Mouse (Mus musculus) hindbrain, postnatal 0 days (tissue): ENCODE measurements around the gene Socs7. TPM values are rescaled to one million over a fixed set of nuclear protein-coding genes. Genes with fewer than 3 reads are reported as not detected.

ENCODE experiments used
- ATAC-seq: fragments of 200-750 bp; cut with Nextera tagmentation; 2 replicates; pipeline ENCODE4 v1.8.0; 2017; ENCODE audit warnings: mild to moderate bottlenecking, moderate TSS enrichment, moderate library complexity
- DNase-seq: peaks from one replicate; pipeline ENCODE4 v3.0.0-alpha.2; 2015; ENCODE audit warnings: low spot score
- H3K27ac ChIP-seq: fragments of 300-500 bp; sonication (generic); 2 replicates; pipeline ENCODE4 v1.5.1; 2014; ENCODE audit warnings: mild to moderate bottlenecking
- H3K27me3 ChIP-seq: fragments of 300-500 bp; sonication (generic); 2 replicates; pipeline ENCODE4 v1.6.1; 2014; ENCODE audit warnings: low read length, mixed read lengths; ENCODE audit not compliant: insufficient read depth
- H3K36me3 ChIP-seq: fragments of 300-500 bp; sonication (generic); 2 replicates; pipeline ENCODE4 v1.6.1; 2014; ENCODE audit warnings: low read length, mixed read lengths; ENCODE audit not compliant: insufficient read depth
- H3K4me1 ChIP-seq: fragments of 300-500 bp; sonication (generic); 2 replicates; pipeline ENCODE4 v1.6.1; 2014; ENCODE audit warnings: antibody characterized with exemption, low read length, mixed read lengths; ENCODE audit not compliant: insufficient read depth
- H3K4me2 ChIP-seq: fragments of 300-500 bp; sonication (generic); 2 replicates; pipeline ENCODE4 v1.6.1; 2014; ENCODE audit warnings: low read depth, mild to moderate bottlenecking, low read length, moderate library complexity, mixed read lengths
- H3K4me3 ChIP-seq: fragments of 300-500 bp; sonication (generic); 2 replicates; pipeline ENCODE4 v1.5.1; 2014; ENCODE audit warnings: low read length
- H3K9ac ChIP-seq: fragments of 300-500 bp; sonication (generic); replicated peaks from 2 replicates; pipeline ENCODE4 v1.6.1; 2014; ENCODE audit warnings: mild to moderate bottlenecking, low read length, moderate library complexity, mixed read lengths
- H3K9me3 ChIP-seq: fragments of 300-500 bp; sonication (generic); 2 replicates; pipeline ENCODE4 v1.6.1; 2016; ENCODE audit warnings: low read length, mixed read lengths
- CTCF ChIP-seq: IDR thresholded peaks from 2 replicates; pipeline ENCODE4 v1.5.1; 2016; ENCODE audit warnings: antibody characterized with exemption, control low read depth, low read depth
- WGBS: fragments of 180-500 bp; shearing (Covaris S2); extraction: QIAGEN DNeasy Blood & Tissue Kit; methylation state at CpG from one replicate; pipeline ENCODE4 v1.1.7; 2014; 5-methylcytosine and 5-hydroxymethylcytosine counted together
- polyA plus RNA-seq: library from polyadenylated mRNA; unstranded; fragments of >200 nt; fragmentation: Nextera tagmentation; extraction: Ambion mirVana; gene quantifications from 2 replicates; pipeline ENCODE4 v1.2.1, GENCODE M21; 2015
- total RNA-seq: library from RNA; depleted of rRNA; stranded (reverse); fragments of >200 nt; gene quantifications from 2 replicates; pipeline ENCODE4 v1.2.3, GENCODE M21; 2014

The Socs7 gene
- total and polyA plus RNA-seq, 2 experiments from 2014 or later = 5.9 to 59.0 TPM

DNA sequence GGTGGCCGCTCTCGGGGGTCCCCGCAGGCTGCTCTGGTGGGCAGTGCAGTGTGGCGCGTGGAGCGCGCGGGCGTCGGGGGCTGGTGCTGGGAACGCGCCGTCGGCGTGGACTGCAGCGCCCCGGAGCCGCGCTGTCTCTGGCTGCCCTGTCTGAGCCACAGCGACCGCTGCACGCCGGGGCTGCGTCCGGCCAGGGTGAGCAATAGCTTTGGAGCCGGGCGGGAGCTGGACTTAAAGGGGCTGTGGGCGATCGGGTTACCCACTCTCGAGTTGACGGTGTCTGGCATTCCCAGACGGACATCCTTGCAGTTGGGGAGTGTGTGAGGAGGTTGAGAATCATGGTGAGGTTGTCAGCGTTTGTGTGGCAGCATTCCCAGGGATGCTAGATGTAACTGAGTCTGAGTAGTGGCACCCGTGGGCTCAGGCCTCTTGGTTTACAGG lies 78.1 kb downstream of the Socs7 start:
- ATAC-seq = peak; percentile 33; the same call in 1 of the 2 replicates
- no peak for TF ChIP-seq CTCF
- 0 out of 2 replicates have a peak, but pooled peaks cover 7% of the 10 kb centered on the region for H3K36me3 ChIP-seq
- H3K9me3 ChIP-seq = no peaks in the 10 kb centered on the region
- peak overlapping the region; percentile 54 for H3K4me2 ChIP-seq
- peak; percentile 29 for DNase-seq
- 2% methylated on average over 34 of the region's 34 CpGs for WGBS
- H3K27me3 ChIP-seq = 0 out of 2 replicates have a peak, but pooled peaks cover 7% of the 10 kb centered on the region
- peak overlapping the region; percentile 49 for H3K9ac ChIP-seq
- H3K4me1 ChIP-seq = peaks cover 11% of the 10 kb centered on the region; the same call in 1 of the 2 replicates
- peak overlapping the region; percentile 36 for H3K4me3 ChIP-seq
- peak overlapping the region; percentile 41; the same call in 1 of the 2 replicates for H3K27ac ChIP-seq

DNA sequence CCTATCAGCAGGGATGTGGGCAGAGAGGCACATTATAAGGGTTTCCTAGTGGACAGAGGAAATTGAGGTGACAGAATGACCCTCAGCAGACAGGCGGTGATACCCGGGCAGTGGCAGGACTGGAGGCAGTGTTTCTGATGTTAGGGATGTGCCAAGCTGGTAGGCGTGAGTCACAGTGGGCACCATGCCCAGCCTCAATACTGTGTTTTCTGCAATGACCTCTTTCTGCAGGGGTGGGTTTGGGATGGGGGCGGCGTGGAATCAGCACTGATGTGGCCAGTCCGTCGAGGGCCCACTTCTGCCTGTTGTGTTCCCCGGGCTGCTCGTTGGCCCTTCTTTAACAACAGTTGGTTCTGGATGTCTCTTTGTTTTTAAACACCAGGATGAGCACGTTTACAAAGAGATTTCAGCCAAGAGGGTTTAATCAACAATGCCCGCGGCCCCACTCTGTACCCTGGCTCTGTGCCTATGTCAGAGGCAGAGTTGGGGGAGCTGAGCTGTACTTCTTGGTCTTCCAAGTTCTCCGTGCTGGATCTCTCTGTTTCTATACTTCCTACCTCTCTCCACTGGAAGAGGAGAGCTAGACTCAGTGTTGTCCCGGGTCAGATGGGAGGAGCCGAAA lies 78.8 kb downstream of the Socs7 start:
- Histone ChIP-seq H3K4me2 (peak overlapping the region; percentile 54), H3K27ac (peak overlapping the region; percentile 20; the same call in 1 of the 2 replicates), H3K9ac (no peak overlapping the region), H3K27me3 (0 out of 2 replicates have a peak, but pooled peaks cover 7% of the 10 kb centered on the region), H3K36me3 (peaks cover 14% of the 10 kb centered on the region; the same call in 1 of the 2 replicates), H3K4me3 (peak overlapping the region; percentile 36; the same call in 1 of the 2 replicates), H3K4me1 (peaks cover 11% of the 10 kb centered on the region; the same call in 1 of the 2 replicates), H3K9me3 (no peaks in the 10 kb centered on the region)
- peak; percentile 62 for DNase-seq
- whole genome bisulfite sequencing = 38% methylated on average over 15 of the region's 15 CpGs
- ATAC-seq = 0 out of 2 replicates have a peak, but pooled peaks have one; percentile 27
- TF ChIP-seq CTCF = no peak

DNA sequence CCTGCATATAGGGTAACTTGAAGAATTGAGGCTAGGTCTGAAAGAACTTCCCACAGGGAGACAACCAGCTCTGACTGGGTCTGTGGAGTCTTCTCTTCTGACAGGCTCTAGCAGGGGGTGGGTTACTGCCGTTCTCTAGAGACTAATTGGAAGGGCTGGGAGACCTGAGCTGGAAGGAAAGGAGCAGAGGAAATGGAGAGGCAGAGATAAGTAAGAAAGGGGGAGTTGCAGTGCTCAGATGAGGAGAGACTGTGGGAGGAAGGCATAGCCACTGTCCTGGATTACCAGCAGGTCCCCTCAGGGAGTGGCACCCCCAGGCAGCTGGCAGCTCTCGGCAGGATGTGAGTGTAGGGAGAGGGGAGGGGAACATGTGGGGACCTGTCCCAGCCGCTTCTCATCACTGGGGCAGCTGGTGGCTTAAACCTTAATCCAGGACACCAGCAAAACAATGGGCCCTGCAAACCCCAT lies 79.3 kb downstream of the Socs7 start:
- no peaks in the 10 kb centered on the region for H3K9me3 ChIP-seq
- no peak overlapping the region for H3K27ac ChIP-seq
- no peak overlapping the region for H3K9ac ChIP-seq
- H3K4me2 ChIP-seq = no peak overlapping the region
- TF ChIP-seq CTCF = no peak
- no peak overlapping the region for H3K4me3 ChIP-seq
- peaks cover 16% of the 10 kb centered on the region; the same call in 1 of the 2 replicates for H3K36me3 ChIP-seq
- DNase-seq (no peak), ATAC-seq (no peak)
- WGBS = 25% methylated on average over 3 of the region's 3 CpGs
- 0 out of 2 replicates have a peak, but pooled peaks cover 7% of the 10 kb centered on the region for H3K27me3 ChIP-seq
- H3K4me1 ChIP-seq = peaks cover 11% of the 10 kb centered on the region; the same call in 1 of the 2 replicates

DNA sequence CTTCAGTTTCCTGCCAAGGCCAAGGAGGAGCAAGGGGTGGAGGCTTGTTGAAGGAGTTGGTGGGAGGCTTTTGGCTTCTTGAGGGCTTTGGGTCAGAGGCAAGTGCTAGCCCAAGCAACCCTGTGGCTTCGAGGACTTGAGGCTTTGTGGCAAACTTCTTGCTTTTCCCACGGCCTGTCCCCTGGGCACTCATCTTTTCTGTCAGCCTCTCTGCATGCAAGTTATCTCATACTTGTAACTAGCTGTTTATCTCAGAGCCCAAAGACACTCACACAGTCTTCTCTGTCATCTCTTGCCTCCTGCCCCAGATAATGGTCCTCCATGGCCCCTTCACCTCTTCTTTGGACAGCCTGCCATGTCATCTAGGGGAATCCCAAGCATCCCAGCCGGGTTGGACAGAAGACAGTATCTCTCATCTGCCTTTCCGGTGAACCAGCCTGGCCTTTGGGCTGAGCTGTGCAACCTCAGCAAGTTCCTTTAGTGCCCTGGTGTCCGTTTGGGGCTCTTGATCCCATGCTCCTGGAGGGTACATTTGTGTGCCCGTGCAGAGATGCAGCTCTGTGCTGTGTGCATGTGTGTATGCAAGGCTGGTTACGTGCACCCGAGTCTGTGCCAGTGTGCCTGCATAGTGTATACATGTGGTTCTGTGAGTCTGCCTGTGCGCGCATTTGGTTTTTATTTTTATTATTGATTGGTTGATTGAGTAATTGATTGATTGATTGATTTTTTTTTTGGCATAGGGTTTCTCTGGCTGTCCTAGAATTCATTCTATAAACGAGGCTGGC lies 80.7 kb downstream of the Socs7 start:
- WGBS = 86% methylated on average over 11 of the region's 11 CpGs
- Histone ChIP-seq H3K27me3 (0 out of 2 replicates have a peak, but pooled peaks cover 7% of the 10 kb centered on the region), H3K4me3 (no peak overlapping the region), H3K4me1 (peaks cover 11% of the 10 kb centered on the region; the same call in 1 of the 2 replicates), H3K9me3 (no peaks in the 10 kb centered on the region), H3K9ac (no peak overlapping the region), H3K4me2 (no peak overlapping the region), H3K36me3 (peaks cover 21% of the 10 kb centered on the region), H3K27ac (no peak overlapping the region)
- DNase-seq = no peak
- no peak for ATAC-seq
- TF ChIP-seq CTCF = no peak

DNA sequence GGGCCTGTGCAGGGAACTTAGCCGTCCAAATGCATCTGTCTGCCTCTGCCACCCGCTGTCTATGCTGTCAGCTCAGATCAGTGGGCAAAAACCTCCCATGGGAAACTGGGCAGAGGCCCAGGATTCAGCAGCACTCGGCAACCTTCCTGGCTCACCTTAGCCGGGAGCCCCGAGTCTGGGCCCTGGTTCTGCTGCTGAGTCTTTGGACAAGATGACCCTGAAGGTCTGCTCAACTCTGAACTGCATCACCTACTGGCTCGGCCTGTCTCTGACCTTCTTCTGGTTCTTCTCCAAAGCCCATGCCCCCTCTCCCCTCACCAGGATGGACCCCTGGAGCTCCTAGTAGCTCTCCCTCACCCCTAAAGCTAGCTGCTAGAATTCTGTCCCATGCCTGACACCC lies 83.2 kb downstream of the Socs7 start:
- no peak overlapping the region for H3K9ac ChIP-seq
- WGBS = 57% methylated on average over 6 of the region's 6 CpGs
- TF ChIP-seq CTCF = no peak
- H3K9me3 ChIP-seq = no peaks in the 10 kb centered on the region
- no peak for DNase-seq
- peaks cover 18% of the 10 kb centered on the region for H3K4me1 ChIP-seq
- H3K27ac ChIP-seq = no peak overlapping the region
- peaks cover 27% of the 10 kb centered on the region for H3K36me3 ChIP-seq
- ATAC-seq = no peak
- no peak overlapping the region for H3K4me3 ChIP-seq
- H3K27me3 ChIP-seq = no peaks in the 10 kb centered on the region
- H3K4me2 ChIP-seq = no peak overlapping the region

DNA sequence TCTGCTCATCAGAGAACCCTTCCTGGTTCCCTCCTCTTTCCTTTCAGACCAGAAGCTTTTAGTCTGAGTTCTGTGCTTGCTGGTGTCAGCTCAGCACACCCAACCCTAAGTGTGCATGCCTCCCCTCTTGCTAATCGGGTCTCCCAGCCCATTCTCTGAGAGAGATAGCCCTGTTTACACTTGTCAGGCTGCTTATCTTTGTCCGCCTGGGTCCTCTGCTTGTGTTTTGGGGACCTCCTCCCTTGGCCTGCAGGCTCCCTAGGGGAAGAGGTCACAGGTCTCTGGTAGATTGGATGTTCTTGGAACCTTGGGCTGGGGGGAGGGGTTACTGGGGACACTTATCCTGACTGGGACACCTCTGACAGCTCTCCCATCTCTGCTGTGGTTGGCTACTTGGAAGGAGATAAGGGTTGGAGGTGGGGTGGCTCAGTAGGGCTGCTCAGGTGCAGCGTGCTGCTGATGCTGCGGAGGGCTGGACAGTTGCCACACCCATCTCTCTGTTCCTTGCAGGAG lies 83.7 kb downstream of the Socs7 start:
- Histone ChIP-seq H3K9ac (no peak overlapping the region), H3K4me2 (no peak overlapping the region), H3K36me3 (peaks cover 27% of the 10 kb centered on the region), H3K9me3 (no peaks in the 10 kb centered on the region), H3K27me3 (no peaks in the 10 kb centered on the region), H3K4me3 (no peak overlapping the region), H3K27ac (no peak overlapping the region), H3K4me1 (peaks cover 18% of the 10 kb centered on the region)
- no peak for TF ChIP-seq CTCF
- DNase-seq (no peak), ATAC-seq (no peak)
- WGBS = 59% methylated on average over 4 of the region's 4 CpGs
